Mouse (Mus musculus): ENCODE data around the gene Akr1c21.
A peak's percentile ranks its signal among the peaks of the same experiment; 100 is the strongest.
"Not testable (repeated sequence)": the region's sequence is repeated elsewhere in the genome, so short reads cannot be mapped to it uniquely, and the experiment has no call there.

The Akr1c21 gene

DNA sequence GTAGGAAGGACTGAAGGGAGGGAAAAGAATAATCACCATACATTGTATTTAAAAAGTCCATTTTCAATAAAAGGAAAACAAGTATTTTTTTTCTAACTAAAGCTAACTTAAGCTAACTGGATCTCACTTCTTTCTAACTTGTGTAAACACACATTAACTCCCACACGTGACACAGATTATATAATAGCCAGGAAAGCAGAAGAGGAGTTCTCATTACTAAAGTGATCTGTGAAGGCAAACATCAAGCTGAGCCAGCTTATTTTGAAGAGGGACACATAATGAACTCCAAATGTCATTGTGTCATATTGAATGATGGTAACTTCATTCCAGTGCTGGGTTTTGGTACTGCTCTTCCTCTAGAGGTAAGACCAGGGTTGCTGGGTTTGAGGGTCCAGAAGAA lies at the start of gene Akr1c21:
Gene Akr1c21, plus strand, starts transcription at position 205 of the 400 bp plus-strand sequence.
- no peak for DNase-seq

DNA sequence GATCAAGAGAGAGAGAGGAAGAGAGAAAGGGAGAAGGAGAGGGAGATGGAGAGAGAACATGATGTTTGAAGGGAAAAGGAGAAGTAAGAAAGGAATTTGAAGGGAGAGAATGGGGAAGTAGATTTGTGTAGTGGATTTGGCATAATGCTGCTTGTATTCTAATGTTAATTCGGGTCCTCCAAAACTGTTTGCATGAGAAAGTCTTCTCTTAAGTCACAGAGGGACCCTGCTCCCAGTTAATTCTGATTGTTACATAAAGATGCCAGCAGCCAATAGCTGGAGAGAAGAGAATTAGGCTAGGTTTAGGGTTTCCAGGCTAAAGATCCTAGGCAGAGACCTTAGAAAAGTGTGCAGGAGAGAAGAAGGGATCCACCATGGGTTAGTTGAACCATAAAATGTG lies 14.7 kb upstream of the Akr1c21 start:
- DNase-seq: no peak

DNA sequence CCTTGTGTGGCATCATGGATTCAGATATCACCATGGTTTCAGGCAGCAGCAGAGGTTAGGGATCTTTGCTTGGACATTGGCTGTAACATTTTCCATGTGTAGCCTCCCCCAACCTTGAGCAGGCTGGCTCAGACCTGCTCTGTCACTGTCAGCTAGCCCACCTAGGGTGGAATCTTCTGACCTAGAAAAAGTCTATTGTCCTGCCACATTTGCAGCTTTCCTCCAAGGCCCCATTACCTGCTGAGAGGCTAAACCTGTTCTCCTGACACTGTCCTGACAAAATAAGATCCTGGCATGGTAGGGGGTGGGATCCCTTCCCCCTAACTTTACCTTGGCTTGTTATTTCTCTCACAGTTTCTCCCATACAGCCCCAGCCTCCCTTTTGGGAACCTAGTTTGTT lies 13.4 kb upstream of the Akr1c21 start:
- DNase-seq: no peak

DNA sequence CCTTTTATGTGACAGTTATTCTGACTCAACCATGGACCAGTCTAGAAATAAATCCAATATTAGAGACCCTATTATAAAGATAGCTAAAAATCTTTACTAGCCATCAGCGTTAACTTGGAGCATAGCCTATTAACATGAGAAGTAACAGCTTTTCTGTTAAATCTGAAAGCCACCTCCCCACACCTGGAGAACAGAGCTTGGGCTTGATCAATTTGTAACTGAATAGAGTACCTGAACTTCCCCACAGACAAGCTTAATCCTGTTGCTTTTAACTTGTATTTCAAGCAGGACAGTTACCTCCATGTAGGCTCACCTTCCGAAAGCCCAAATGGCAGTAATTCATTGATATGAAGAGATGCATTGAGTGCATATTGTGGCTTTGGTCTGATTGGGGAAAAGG lies 7.9 kb upstream of the Akr1c21 start:
- no peak for DNase-seq

DNA sequence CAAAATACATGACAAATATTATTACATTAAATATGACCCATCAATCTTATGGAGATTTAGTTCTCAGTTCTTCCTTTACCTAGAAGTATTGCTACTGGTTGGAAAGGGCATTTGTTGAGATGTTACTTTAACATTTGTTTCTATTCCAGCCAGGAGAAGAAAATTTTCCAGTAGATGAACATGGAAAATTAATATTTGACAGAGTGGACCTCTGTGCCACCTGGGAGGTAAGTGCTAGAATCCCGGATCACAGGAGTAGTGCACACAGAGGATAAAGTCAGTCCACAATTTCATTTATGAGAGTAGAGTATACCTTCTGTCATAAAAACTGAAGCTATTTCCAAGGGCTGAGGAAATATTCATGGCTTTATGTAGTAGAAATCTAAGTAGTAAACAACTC lies 3.0 kb downstream of the Akr1c21 start:
- DNase-seq: no peak

DNA sequence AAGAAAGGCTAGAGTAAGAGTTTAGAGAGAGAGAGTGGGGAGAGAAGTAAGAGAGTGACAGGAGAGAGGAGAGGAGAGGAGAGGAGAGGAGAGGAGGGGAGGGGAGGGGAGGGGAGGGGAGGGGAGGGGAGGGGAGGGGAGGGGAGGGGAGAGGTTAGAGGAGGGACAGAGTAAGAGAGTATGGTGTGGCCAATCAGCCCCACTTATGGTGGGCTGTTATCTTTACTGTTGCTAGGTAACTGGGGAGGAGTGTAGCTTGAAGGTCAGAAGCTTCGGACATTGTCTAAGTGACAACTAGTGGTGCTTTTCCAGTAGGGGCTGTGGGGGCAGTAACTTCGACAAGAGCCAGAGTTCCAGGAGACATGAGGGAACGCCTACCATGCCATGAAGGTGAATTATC lies 29.6 kb downstream of the Akr1c21 start:
- DNase-seq: not testable (repeated sequence)

DNA sequence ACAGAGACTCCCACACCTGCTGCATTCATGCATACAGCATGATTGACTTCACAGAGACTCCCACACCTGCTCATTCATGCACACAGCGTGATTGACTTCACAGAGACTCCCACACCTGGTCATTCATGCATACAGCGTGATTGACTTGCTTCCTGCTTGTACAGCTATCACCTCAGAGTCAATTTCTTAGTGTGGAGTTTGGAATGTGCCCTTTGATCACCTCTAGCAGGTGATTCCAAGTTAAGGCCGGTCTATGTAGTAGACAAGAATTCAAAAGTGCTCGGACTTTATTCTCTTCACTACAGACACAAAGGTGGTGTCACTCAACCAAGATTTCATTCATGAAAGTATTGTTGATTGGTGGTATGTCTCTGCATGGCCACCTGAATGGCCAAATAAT lies 32.9 kb downstream of the Akr1c21 start:
- DNase-seq: no peak

DNA sequence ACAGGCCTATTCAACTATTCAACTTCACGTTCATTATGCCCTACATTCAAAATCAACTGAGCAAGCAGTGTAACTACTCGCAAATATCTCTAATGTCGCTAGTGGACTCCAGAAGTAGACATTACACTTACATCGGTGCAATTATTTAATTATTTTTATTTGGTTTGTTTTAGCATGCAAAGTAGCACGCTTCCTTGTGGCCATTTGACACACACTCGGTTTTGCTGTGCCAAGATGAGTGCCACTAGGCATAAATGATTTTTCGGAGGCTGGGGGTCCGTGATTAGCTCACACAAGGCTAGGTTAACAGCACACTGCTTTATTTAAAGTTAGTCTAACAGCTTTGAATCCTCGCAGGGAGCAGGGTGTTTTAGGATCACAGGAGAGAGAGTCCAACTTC lies 34.7 kb downstream of the Akr1c21 start:
- peak; percentile 3 for DNase-seq

DNA sequence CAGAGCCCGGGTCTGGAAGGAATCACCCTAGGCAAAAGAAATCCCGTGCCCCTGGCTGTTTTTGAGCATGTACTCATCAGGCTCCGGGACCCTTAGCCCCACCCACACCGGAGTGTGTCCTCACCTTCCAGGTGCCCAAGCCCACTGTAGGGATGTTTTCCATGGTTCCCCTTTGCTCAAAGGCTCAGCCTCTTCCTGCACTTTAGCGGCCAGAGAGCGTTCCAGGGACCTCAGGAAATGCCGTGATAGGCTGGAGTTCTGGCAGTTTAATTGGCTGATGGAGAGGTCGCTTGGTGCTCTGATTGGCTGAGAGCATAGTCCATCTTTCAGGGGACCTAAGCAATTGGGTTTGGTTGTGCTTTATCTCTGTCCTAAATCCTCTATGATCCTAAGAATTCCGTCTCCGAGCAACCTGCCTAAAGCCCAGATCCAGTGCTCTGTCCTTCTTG lies 35.1 kb downstream of the Akr1c21 start, which contains the start of gene Akr1e1:
Gene Akr1e1, minus strand, starts transcription at position 214 of the 449 bp plus-strand sequence.
- DNase-seq: peak; percentile 76

DNA sequence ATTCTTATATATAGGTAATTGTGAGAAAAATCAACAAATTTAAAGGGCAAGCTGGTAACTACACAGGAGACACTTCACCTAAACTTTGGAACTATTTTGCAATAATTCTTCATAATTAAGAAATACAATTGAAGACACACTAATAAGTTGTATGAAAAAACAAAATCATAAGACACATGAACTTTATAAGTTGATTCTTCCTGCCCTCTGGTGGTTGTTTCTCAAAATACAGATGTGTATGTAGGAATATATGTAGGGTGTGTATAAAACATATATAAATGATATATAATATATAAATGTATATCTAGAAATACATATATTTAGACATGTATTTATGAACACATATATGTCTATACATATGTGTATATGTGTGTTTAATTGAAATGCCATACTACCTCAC lies 37.0 kb downstream of the Akr1c21 start:
- no peak for DNase-seq
